Mouse (Mus musculus) c-Kit-positive CD71-negative TER-119-negative erythroid progenitor cells, embryonic 14.5 days (primary cell): ENCODE data around the gene Cebpz.
A peak's percentile ranks its signal among the peaks of the same experiment; 100 is the strongest.

Source experiments
- DNase-seq: peaks from one replicate; pipeline ENCODE4 v3.0.0-alpha.2; 2013; ENCODE audit warnings: low read depth

Cebpz gene

GRCm38 (mm10) chr17:78903158-78903557, 33.7 kb downstream of the Cebpz start:
- DNase-seq: no peak

DNA sequence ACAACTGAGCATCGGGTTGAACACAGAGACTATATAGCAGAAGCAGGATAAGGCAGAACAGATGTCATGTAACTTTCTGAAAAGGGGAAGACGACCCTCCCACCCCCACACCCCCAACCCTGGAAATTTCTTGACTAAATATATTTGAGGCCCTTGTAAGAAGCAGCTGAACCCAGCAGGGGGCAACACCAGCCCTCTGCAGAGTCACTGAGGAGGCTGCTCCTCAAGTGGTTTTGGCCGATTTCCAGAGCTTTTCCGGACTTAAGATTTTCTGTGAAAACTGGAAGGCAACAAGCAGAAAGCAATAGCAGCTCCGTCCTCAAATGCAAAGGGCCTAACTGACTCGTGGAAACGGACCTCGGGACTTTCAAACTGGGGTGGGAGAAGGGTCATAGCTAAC, 41.5 kb downstream of the Cebpz start:
- DNase-seq: peak; percentile 34

DNA sequence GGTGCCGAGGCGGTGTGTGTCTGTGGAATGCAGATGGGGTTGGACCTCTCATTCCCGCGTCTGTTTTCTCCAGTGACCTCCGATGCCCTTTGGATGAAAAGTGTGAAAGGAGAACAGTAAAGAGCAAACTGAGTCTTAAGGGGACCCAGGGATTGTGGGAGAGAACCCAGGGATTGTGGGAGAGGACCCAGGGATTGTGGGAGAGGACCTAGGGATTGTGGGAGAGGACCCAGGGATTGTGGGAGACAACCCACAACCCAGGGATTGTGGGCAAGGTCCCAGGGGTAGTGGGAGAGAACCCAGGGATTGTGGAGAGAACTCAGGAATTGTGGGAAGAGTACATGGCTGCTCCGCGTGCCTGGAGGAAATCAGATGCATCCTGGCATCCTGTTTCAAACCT, 41.9 kb downstream of the Cebpz start:
- DNase-seq: no peak

- DNase-seq: no peak
Observed at GRCm38 (mm10) chr17:78891020-78891419, 45.8 kb downstream of the Cebpz start.

- no peak for DNase-seq
Observed at GRCm38 (mm10) chr17:78889184-78889583, 47.7 kb downstream of the Cebpz start.

DNA sequence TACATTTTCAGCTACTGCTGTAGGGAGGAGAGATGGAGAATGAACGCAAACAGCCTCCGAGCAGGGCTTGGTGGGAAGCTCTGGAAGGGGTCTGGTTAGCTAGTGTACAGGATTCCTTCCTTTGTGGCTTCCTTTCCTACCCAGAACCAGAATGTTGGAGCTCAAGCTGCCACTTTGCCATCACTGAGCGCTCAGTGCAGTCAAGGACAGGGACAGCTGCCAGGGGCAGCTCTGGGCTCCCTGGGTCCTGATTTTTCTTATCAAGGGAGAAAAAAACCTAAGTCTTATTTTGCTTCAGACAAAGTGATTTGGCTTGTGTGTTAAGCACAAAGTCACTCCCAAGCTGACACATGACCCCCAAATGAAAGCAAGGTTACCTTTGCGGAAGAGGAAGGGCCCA, 48.3 kb downstream of the Cebpz start:
- no peak for DNase-seq

DNA sequence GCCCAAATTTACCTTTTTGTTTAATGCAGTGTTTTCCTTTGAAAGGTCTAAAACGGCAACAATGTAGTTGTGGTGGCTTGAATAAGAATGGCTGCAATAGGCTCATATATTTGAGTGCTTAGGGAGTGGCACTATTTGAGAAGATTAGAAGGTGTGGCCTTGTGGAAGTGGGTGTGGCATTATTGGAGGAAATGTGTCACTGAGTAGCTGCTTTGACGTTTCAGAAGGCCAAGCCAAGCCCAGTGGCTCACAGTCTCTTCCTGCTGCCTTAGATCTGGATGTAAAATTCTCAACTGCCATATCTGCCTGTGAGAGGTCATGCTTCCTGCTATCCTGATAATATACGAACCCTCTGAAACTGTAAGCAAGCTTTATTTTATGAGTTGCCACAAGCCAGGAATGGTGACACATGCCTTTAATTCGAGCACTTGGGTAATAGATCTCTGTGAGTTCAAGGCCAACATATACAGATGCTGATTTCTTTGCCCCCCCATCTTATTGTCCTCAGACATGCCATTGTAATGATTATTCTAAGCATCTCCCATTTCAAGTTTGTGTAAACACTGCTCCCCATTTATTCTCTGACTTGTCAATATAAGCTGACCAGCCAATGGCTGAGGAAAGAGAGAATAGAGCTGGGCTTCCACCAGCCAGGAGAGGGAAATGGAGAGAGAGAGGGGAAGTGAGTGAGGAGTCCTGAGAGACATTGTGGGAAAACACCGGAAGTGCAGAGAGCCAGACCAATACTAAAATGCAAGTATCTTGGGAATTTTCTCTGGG, 51.4 kb downstream of the Cebpz start:
- no peak for DNase-seq

DNA sequence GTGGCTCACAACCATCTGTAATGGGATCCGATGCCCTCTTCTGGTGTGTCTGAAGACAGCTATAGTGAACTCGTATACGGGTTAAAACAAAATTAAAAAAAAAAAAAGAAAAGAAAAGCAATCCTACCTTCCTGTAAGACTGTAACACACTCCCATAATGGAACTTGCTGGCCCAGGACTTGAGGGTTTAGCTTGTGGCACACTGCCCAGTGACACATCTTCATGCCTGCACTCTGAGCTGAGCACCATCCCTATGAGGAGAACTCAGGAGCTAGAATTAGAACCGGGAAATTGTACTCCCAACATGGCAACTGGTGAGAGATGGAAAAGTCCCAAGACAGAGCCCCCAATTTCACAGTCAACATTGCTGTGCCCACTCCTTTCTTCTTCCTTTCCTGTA, 53.6 kb downstream of the Cebpz start:
- no peak for DNase-seq

GRCm38 (mm10) chr17:78882401-78883112, 54.3 kb downstream of the Cebpz start, which contains the start of gene Eif2ak2:
Gene Eif2ak2, minus strand, starts transcription at chr17:78882573.
- DNase-seq: peak; percentile 60

GRCm38 (mm10) chr17:78881878-78882304, 55.0 kb downstream of the Cebpz start:
- DNase-seq: no peak

DNA sequence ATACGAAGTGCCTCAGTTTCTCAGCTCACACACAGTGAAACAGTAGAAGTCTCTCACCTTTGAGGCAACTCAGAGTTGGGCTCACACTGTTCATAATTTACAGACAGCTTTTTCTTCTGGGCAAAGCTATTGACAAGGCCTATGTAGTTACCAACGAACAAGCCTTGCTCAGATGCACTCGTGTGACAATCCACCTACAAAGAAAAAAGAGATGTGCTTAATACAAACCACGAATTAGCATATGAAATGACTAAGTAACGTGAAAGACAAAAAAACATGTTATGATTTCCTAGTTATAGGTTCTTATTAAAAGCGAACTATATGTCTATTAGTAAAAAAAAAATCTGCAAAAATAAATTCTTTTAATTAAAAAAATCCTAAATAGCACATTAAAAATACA, 63.0 kb downstream of the Cebpz start:
- DNase-seq: no peak
